Mouse (Mus musculus) thymus, postnatal 36 days (tissue): ENCODE results near the gene Arl5b.

ENCODE experiments used
- DNase-seq, 2 experiments: peaks; one replicate each; pipeline ENCODE4 v3.0.0; 2022; ENCODE audit warnings: mixed read lengths in 2 of 2

Gene Arl5b

DNA sequence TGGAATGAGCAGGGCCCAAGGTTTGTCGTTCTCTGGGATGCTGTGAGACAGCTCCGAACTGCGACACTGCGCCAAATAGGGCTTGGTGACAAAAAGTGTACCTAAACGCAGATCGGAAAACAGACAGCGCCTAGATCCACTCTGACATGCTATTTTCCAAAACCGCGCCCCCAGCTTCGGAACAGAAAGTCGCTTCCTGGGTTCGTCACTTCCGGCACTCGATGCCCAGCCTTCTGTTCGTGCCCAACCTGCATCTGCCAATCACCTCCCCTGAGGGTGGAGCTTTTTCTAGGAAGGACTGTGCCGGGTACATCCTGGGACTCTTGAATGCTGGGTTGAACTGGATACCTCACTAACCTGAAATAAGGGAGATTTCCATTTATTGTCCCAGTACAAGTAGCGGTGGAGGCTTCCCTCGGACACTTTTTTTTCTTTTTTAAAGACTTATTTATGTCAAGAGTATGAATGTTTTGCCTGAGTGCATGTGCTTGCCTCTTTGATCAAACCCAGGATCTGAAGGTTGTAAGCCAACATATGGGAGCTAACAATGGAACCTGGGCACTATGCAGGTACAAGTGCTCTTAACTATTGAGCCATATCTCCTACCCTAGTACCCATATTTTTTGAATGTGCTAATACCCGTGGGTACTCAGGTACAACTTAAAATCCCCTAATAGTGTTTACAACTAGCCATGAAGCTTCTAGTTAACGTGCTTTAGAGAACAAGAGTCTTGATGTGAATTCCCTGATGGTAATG, at the start of gene Arl5b:
TSS of gene Arl5b (plus strand) at position 279 of the 757 bp plus-strand sequence.
- peak; percentile 84 to 89 for DNase-seq

- no peak for DNase-seq
Observed at GRCm38 (mm10) chr2:15007531-15007930, 41.7 kb upstream of the Arl5b start.

- DNase-seq, result no peak
Observed at GRCm38 (mm10) chr2:15008072-15008471, 41.1 kb upstream of the Arl5b start.

DNA sequence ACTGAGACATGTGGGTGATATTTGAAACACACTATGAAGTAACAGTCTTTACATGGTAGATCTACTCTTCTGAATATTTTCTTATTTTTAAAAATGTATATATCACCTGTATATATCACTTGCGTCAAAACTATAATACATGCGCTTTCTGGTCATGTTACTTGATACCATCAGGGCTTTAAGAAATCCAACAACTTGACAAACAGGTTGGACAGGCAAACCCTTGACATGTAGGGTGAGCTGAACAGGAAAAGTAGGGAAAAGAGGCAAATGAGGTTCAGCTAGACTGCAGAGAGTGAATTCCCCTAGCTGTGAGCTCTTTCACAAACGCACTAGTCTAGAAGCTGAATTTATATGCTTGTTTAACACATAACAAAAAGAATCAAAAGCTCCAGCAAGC, 22.4 kb upstream of the Arl5b start:
- DNase-seq, result no peak

DNA sequence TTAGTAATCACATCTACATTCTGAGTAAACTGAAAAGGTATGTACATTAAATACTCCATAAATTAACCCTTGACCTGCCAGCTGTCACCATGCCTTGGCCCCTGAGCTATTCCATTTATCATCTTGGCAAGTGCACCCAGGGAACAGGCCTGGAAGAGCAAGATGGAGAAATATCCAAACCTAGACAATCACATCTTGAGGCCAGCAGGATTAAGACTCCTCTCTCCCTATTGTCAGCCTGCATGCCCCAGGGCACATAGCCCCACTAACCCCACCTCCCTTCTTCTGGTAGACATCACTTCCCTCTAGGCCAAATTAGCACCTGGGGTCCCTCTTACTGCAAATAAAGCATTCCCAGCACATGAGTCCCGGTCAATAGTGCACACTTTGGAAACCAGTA, 21.4 kb upstream of the Arl5b start:
- no peak for DNase-seq

DNA sequence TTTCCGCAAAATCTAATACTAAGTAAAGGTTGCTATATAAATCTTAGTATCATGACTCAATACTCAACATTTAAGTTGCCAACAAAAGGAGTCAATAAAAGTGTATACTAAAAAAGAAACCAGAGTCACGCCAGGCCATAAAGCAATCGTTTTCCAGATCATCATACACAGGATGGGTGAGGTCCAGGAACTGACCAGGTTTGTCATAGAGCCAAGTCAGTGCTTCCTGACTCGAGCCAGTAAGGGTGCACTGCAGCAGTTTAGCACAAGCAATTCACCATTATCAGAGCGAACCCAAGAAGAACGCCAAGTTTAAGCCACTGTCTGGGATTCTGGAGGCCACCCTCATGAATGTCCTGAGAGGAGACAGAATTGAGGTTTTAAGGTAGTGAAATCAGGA, 10.5 kb upstream of the Arl5b start:
- DNase-seq, result no peak

DNA sequence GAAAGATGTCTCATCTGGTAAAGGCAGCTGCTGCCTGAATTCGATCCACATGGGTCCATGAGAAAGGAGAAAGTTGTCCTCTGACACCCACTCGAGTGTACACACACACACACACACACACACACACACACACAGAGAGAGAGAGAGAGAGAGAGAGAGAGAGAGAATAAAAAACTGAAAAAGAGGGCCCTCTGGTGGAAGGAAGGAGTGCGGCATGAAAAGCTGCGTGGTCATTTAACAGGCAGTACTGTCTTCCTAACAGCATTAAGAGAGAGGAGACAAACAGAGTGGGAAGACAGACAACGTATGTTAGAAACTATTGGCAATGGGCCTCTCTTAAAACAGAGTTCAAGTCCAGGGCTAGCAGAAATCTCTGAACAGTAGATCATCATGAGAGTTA, 8.9 kb upstream of the Arl5b start:
- peak; percentile 58 for DNase-seq

DNA sequence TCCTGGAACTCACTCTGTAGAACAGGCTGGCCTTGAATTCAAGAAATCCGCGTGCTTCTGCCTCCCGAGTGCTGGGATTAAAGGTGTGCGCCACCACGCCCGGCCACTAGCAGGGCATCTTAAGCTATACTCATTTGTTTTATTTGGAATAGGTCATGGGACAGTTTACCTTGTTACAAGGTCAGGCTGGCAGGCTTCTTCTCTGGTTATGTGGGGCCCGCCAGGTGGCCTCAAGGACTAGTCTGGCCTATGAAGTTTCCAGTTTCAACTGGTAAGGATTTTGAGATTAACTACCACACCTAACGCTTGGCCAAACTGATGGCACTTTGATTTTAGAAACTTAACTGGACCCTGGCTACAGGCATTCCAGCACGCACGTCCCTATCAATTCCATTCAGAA, 5.3 kb downstream of the Arl5b start:
- DNase-seq, result peak; percentile 3 to 11

- DNase-seq, result peak; percentile 95 to 97
Observed at GRCm38 (mm10) chr2:15054945-15055637, 5.9 kb downstream of the Arl5b start, which contains the start of gene Nsun6. Gene Nsun6, minus strand, starts transcription at chr2:15055069.

- DNase-seq, result no peak
Observed at GRCm38 (mm10) chr2:15055741-15056151, 6.6 kb downstream of the Arl5b start.

GRCm38 (mm10) chr2:15058227-15058626, 9.0 kb downstream of the Arl5b start:
- no peak for DNase-seq

GRCm38 (mm10) chr2:15060856-15061255, 11.7 kb downstream of the Arl5b start:
- no peak for DNase-seq

- DNase-seq, result no peak
Observed at GRCm38 (mm10) chr2:15063815-15064214, 14.6 kb downstream of the Arl5b start.

DNA sequence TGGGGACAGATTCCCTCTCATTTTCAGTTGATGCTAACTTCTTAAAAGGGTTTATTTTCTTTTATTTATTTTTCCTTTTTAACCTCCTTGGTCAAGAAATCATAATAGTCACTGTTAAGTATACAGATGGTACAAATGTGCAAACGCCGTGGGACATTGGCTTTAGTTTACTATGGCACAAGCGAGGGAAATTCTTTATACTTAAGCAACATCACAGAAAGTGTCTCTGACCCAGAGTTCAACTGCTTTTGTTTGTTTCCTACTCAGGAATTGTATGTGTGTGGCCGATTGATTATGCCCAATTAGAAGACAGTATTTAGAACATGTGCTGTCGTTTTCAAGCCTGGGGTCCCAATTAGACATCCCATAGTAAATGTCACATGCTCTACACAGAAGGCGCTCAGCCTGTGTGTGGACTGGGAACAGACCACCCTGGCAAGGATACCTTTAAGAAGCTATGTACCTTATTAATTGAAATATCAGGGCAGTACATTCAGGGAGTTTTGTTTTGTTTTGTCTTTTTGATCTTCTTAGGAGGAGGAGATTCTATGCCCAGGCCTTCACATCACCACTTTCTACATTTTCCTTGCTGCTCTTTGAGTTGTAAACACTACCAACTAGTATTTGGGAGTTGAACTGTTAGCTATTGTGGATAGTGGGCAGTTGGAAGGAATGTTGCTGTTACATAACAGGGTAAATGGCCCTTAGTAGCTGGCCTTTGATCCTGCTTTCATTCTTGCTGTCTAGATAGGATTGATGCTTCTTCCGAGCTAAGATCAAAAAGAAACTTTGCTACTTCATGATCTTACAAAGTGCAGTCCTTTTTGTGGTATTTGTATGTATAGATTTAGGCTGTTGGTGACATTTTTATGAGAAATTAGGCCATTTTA, 15.4 kb downstream of the Arl5b start:
- no peak for DNase-seq

GRCm38 (mm10) chr2:15065447-15065846, 16.3 kb downstream of the Arl5b start:
- no peak for DNase-seq

DNA sequence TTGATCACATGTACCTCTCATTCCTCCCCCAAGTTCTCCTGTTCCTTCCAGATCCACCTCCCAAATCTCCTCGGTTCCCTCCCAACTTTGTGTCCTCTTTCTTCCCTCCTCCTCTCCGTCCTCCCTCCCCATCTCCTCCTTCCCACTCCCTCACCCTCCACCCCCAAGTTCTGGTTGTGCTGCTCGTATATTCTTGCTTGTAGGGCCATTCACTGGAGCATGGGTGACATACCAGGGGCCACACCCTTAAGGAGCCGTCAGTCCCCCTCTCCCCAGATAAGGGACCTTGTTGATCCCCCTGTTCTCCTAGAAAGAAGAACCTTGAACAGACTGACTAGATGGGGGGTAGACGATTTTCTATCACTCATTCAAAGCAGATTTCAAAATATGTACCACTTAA, 17.9 kb downstream of the Arl5b start:
- DNase-seq, result no peak

- no peak for DNase-seq
Observed at GRCm38 (mm10) chr2:15083702-15084101, 34.5 kb downstream of the Arl5b start.

DNA sequence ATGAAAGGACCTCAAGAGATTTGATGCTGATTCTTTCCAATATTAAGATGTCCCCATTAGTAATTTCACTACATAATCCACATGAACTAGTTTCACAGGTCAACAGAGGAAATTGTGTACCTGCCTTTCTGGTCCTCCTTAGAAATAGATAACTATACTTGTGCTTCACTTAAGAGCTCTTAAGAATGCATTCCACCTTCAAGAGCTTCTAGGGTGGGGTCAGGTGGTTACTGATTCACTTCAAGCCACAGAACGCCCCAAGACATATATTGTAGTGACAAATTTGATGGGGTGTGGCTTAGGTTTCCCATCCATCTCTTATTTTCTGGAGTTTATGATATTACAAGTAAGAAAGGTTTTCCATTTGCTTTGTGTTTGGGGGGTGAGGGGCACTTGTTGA, 38.1 kb downstream of the Arl5b start:
- no peak for DNase-seq

DNA sequence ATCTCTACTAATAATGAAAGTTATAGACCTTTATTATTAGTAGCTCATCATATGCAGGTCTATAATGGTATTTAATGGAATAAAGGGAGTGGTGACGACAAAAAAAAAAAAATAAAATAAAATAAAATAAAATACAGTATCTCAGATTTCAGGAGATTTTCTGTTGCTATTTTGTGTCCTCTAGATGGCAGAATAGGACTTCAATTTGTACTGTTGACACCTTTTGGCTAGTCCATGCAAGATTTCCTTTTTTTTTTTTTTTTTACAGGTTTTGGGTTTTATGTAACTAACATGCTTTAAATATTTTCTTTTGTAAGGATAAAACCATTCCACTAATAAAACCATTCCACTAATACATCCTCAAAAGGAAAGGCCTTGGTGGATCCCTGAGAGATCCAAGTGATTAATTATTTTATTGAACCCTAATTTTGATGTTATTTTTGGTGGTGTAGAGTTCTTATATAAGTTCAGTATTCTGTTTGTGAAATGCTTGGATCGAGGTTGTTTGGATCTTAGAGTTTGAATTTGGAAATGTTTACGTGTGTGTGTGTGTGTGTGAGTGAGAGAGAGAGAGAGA, 47.4 kb downstream of the Arl5b start:
- no peak for DNase-seq

GRCm38 (mm10) chr2:15104386-15104785, 55.2 kb downstream of the Arl5b start:
- DNase-seq, result no peak

- DNase-seq, result no peak
Observed at GRCm38 (mm10) chr2:15111290-15111689, 62.1 kb downstream of the Arl5b start.

GRCm38 (mm10) chr2:15111808-15112440, 62.7 kb downstream of the Arl5b start:
- no peak for DNase-seq
